ENCODE assay signal across 8 mouse cellular contexts in genomic region chr4:152039831-152040310, GRCm38 (mm10). TPM values are rescaled to one million over a fixed set of nuclear protein-coding genes. Genes with fewer than 3 reads are reported as not detected.
DNase-seq lines count a peak whose midpoint lies in the region; ATAC-seq and TF ChIP-seq lines count a peak whose summit lies in the region.

No protein-coding gene starts in this region.

- ATAC-seq in lung, embryonic 16.5 days (ENCODE audit: low read depth) = no peak
- no peak for ATAC-seq in kidney, postnatal 0 days (replicated peaks; ENCODE audit: low FRiP score, low read depth)
- no peak for ATAC-seq in neural tube, embryonic 14.5 days (ENCODE audit: low read depth)

- 2% methylated on average over 25 of the region's 25 CpGs for WGBS in lung, embryonic 16.5 days
- WGBS in kidney, postnatal 0 days = 4% methylated on average over 25 of the region's 25 CpGs
- 4% methylated on average over 25 of the region's 25 CpGs for WGBS in neural tube, embryonic 14.5 days

- peak overlapping the region; percentile 93 for H3K9ac ChIP-seq in lung, embryonic 16.5 days (ENCODE audit: low read length)
- peak overlapping the region; percentile 79 for H3K9ac ChIP-seq in kidney, postnatal 0 days (ENCODE audit: low read depth, low read length)
- peak overlapping the region; percentile 78 for H3K9ac ChIP-seq in neural tube, embryonic 14.5 days (replicated peaks; ENCODE audit: low read depth, low read length)

- DNase-seq in lung, postnatal 36 days = no peak
- DNase-seq in kidney, postnatal 0 days (ENCODE audit: low spot score) = peak; percentile 6
- no peak for DNase-seq in urinary bladder, postnatal 4 days (ENCODE audit: low spot score in 2 of 2)
- no peak for DNase-seq in right cerebral cortex, adult 2 months (ENCODE audit: low spot score in 2 of 2)
- no peak for DNase-seq in frontal cortex, postnatal 36 days (ENCODE audit: low spot score in 2 of 2)

- peak overlapping the region; percentile 100 for H3K4me3 ChIP-seq in lung, embryonic 16.5 days (ENCODE audit: low read length)
- peak overlapping the region; percentile 91 for H3K4me3 ChIP-seq in erythroblast, embryonic 14.5 days (replicated peaks)
- H3K4me3 ChIP-seq in kidney, postnatal 0 days (replicated peaks; ENCODE audit: low read depth, low read length) = peak overlapping the region; percentile 89
- peak overlapping the region; percentile 96 for H3K4me3 ChIP-seq in neural tube, embryonic 14.5 days (ENCODE audit: low read depth, low read length)

- no peaks in the 10 kb centered on the region for H3K27me3 ChIP-seq in lung, embryonic 16.5 days (ENCODE audit: control insufficient read depth, insufficient read depth, low read depth, low read length)
- H3K27me3 ChIP-seq in erythroblast, embryonic 14.5 days (ENCODE audit: control insufficient read depth) = no peaks in the 10 kb centered on the region
- H3K27me3 ChIP-seq in kidney, postnatal 0 days (ENCODE audit: insufficient read depth, low read length) = no peaks in the 10 kb centered on the region
- H3K27me3 ChIP-seq in neural tube, embryonic 14.5 days (ENCODE audit: control insufficient read depth, insufficient read depth, low read length) = no peaks in the 10 kb centered on the region; the same call in 1 of the 2 replicates

- H3K4me2 ChIP-seq in lung, embryonic 16.5 days (ENCODE audit: low read depth, low read length) = peak overlapping the region; percentile 94
- H3K4me2 ChIP-seq in kidney, postnatal 0 days (ENCODE audit: low read length) = peak overlapping the region; percentile 88
- peak overlapping the region; percentile 87 for H3K4me2 ChIP-seq in neural tube, embryonic 14.5 days (ENCODE audit: low read depth, low read length)

- peaks cover 28% of the 10 kb centered on the region for H3K36me3 ChIP-seq in lung, embryonic 16.5 days (ENCODE audit: control insufficient read depth, insufficient read depth, low read length)
- H3K36me3 ChIP-seq in erythroblast, embryonic 14.5 days (ENCODE audit: control insufficient read depth) = peaks cover 41% of the 10 kb centered on the region
- peaks cover 21% of the 10 kb centered on the region for H3K36me3 ChIP-seq in kidney, postnatal 0 days (ENCODE audit: insufficient read depth, low read length)
- H3K36me3 ChIP-seq in neural tube, embryonic 14.5 days (ENCODE audit: control insufficient read depth, insufficient read depth, low read length) = peaks cover 25% of the 10 kb centered on the region

- H3K4me1 ChIP-seq in lung, embryonic 16.5 days (replicated peaks; ENCODE audit: control insufficient read depth, insufficient read depth, low read length) = peaks cover 8% of the 10 kb centered on the region
- peaks cover 44% of the 10 kb centered on the region for H3K4me1 ChIP-seq in erythroblast, embryonic 14.5 days (ENCODE audit: control insufficient read depth)
- peaks cover 8% of the 10 kb centered on the region; the same call in 1 of the 2 replicates for H3K4me1 ChIP-seq in kidney, postnatal 0 days (replicated peaks; ENCODE audit: insufficient read depth, low read length)
- H3K4me1 ChIP-seq in neural tube, embryonic 14.5 days (ENCODE audit: control insufficient read depth, insufficient read depth, low read length) = peaks cover 9% of the 10 kb centered on the region

- no peak overlapping the region for H3K27ac ChIP-seq in lung, embryonic 16.5 days (ENCODE audit: low read length)
- H3K27ac ChIP-seq in kidney, postnatal 0 days = no peak overlapping the region
- no peak overlapping the region for H3K27ac ChIP-seq in neural tube, embryonic 14.5 days (ENCODE audit: low read depth, low read length)

- TF ChIP-seq CTCF in kidney, postnatal 0 days (IDR thresholded peaks at IDR 0.05; ENCODE audit: low read depth) = no peak

- no peaks in the 10 kb centered on the region for H3K9me3 ChIP-seq in lung, embryonic 16.5 days (ENCODE audit: control insufficient read depth, low read length)
- no peaks in the 10 kb centered on the region for H3K9me3 ChIP-seq in erythroblast, embryonic 14.5 days (ENCODE audit: control insufficient read depth, low read length)
- no peaks in the 10 kb centered on the region for H3K9me3 ChIP-seq in kidney, postnatal 0 days (replicated peaks; ENCODE audit: low read length)
- no peaks in the 10 kb centered on the region for H3K9me3 ChIP-seq in neural tube, embryonic 14.5 days (ENCODE audit: control insufficient read depth, low read length)

RNA-seq across cellular contexts. Expression of gene Nol9, which starts 0.8 kb away (rescaled TPM):
- 21.4 and 22.7 TPM in 2 replicates for polyA plus RNA-seq in lung, embryonic 16.5 days (2015; fragmentation: Nextera tagmentation; extraction: Ambion mirVana)
- polyA plus RNA-seq in erythroblast, embryonic 14.5 days (2012) = 0.72 and 0.87 TPM in 2 replicates
- 20.0 and 20.5 TPM in 2 replicates for polyA plus RNA-seq in kidney, postnatal 0 days (2015; fragmentation: Nextera tagmentation; extraction: Ambion mirVana)
- polyA plus RNA-seq in neural tube, embryonic 14.5 days (2014; fragmentation: Nextera tagmentation; extraction: Ambion mirVana) = 26.1 and 29.8 TPM in 2 replicates

RNA-seq across cellular contexts. Expression of gene Tas1r1, which starts 1.5 kb away (rescaled TPM):
- polyA plus RNA-seq in lung, embryonic 16.5 days (2015; fragmentation: Nextera tagmentation; extraction: Ambion mirVana) = 0.59 and 0.74 TPM in 2 replicates
- not detected in 2 replicates for polyA plus RNA-seq in erythroblast, embryonic 14.5 days (2012)
- polyA plus RNA-seq in kidney, postnatal 0 days (2015; fragmentation: Nextera tagmentation; extraction: Ambion mirVana) = 0.39 and 0.45 TPM in 2 replicates
- polyA plus RNA-seq in neural tube, embryonic 14.5 days (2014; fragmentation: Nextera tagmentation; extraction: Ambion mirVana) = 1.4 and 2.1 TPM in 2 replicates

RNA-seq across cellular contexts. Expression of gene Zbtb48, which starts 12.4 kb away (rescaled TPM):
- polyA plus RNA-seq in lung, embryonic 16.5 days (2015; fragmentation: Nextera tagmentation; extraction: Ambion mirVana) = 17.5 and 20.6 TPM in 2 replicates
- 0.82 and 0.86 TPM in 2 replicates for polyA plus RNA-seq in erythroblast, embryonic 14.5 days (2012)
- polyA plus RNA-seq in kidney, postnatal 0 days (2015; fragmentation: Nextera tagmentation; extraction: Ambion mirVana) = 14.4 and 16.3 TPM in 2 replicates
- polyA plus RNA-seq in neural tube, embryonic 14.5 days (2014; fragmentation: Nextera tagmentation; extraction: Ambion mirVana) = 16.2 and 20.7 TPM in 2 replicates

RNA-seq across cellular contexts. Expression of gene Klhl21, which starts 31.3 kb away (rescaled TPM):
- polyA plus RNA-seq in lung, embryonic 16.5 days (2015; fragmentation: Nextera tagmentation; extraction: Ambion mirVana) = 10.9 and 12.3 TPM in 2 replicates
- polyA plus RNA-seq in erythroblast, embryonic 14.5 days (2012) = 0.97 and 1.1 TPM in 2 replicates
- 10.7 and 11.2 TPM in 2 replicates for polyA plus RNA-seq in kidney, postnatal 0 days (2015; fragmentation: Nextera tagmentation; extraction: Ambion mirVana)
- polyA plus RNA-seq in neural tube, embryonic 14.5 days (2014; fragmentation: Nextera tagmentation; extraction: Ambion mirVana) = 2.1 and 3.0 TPM in 2 replicates

RNA-seq across cellular contexts. Expression of gene Plekhg5, which starts 32.4 kb away (rescaled TPM):
- 23.3 and 24.1 TPM in 2 replicates for polyA plus RNA-seq in lung, embryonic 16.5 days (2015; fragmentation: Nextera tagmentation; extraction: Ambion mirVana)
- polyA plus RNA-seq in erythroblast, embryonic 14.5 days (2012) = 9.9 and 10.0 TPM in 2 replicates
- polyA plus RNA-seq in kidney, postnatal 0 days (2015; fragmentation: Nextera tagmentation; extraction: Ambion mirVana) = 18.3 and 19.3 TPM in 2 replicates
- 9.6 and 11.7 TPM in 2 replicates for polyA plus RNA-seq in neural tube, embryonic 14.5 days (2014; fragmentation: Nextera tagmentation; extraction: Ambion mirVana)

Comparison
In these comparisons a context has a peak if more than half of its experiments do, and no peak if none do; other contexts are left out.
1. RNA of gene Nol9, which starts 0.8 kb away (polyA plus RNA-seq): 26.1 to 29.8 TPM in neural tube, embryonic 14.5 days, 21.4 to 22.7 TPM in lung, embryonic 16.5 days and 20.0 to 20.5 TPM in kidney, postnatal 0 days; 0.72 to 0.87 TPM in erythroblast, embryonic 14.5 days; every median in the first group is over 10 times any median in the second.
2. Peak in every context shown above with its lines, with median percentiles within 50 percentile points of each other: H3K4me2 ChIP-seq, H3K4me3 ChIP-seq and H3K9ac ChIP-seq.